Mouse (Mus musculus): ENCODE results near the gene Flot2. TPM values are rescaled to one million over a fixed set of nuclear protein-coding genes. Genes with fewer than 3 reads are reported as not detected.

The Flot2 gene
- 109 and 112 TPM in 2 replicates for polyA plus RNA-seq (2015; fragmentation: Nextera tagmentation; extraction: Ambion mirVana)

GRCm38 (mm10) chr11:78037831-78038752, at the start of gene Flot2:
Gene Flot2, plus strand, starts transcription at chr11:78037931.
- H3K36me3 ChIP-seq (ENCODE audit: control insufficient read depth, insufficient read depth): peaks cover 2% of the 10 kb centered on the region; the same call in 1 of the 2 replicates
- no peaks in the 10 kb centered on the region for H3K27me3 ChIP-seq (ENCODE audit: control insufficient read depth, insufficient read depth, low read length)
- H3K4me2 ChIP-seq (ENCODE audit: low read depth, low read length): peak within 1 kb of the TSS; percentile 68
- H3K4me1 ChIP-seq (ENCODE audit: control insufficient read depth, insufficient read depth, low read length): peaks cover 14% of the 10 kb centered on the region
- WGBS: 2% methylated on average over 55 of the region's 55 CpGs
- H3K27ac ChIP-seq (ENCODE audit: low read length): peak within 1 kb of the TSS; percentile 88
- H3K4me3 ChIP-seq (ENCODE audit: low read length): peak within 1 kb of the TSS; percentile 77
- H3K9me3 ChIP-seq (replicated peaks; ENCODE audit: control insufficient read depth, low read length): 0 out of 2 replicates have a peak, but pooled peaks cover 3% of the 10 kb centered on the region
- peak within 1 kb of the TSS; percentile 90 for H3K9ac ChIP-seq (ENCODE audit: low read length)
- peak; percentile 85 for ATAC-seq (replicated peaks; ENCODE audit: extremely low read depth, insufficient read depth, low FRiP score)

DNA sequence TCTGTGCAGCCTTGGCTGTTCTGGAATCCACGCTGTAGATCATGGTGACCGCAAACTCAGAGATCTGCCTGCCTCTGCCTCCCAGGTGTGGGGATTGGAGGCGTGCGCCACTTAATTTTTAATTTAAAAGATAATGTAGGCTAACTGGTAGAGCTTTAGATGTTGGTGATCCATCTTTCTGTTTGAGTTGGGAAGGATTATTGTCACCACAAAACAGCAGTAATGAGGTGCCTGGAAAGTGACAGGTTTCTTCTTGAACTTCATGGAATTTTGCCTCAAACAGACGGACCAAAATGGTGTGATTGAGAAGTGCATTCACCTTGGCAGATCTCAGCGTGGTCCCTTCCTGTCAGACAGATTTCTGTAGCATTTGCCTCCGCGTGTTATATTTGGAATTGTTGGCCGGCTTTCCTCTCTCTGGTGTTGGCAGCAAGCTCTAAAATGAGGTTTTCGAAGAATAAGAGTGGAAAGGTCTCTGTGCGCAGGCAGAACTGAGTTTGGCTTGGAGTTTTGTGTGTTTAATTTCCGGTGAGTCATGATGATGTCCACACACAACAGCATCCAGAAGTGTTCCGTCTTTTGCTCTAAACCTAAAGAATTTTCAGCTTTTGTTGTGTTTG, 48.5 kb upstream of the Flot2 start:
- Histone ChIP-seq H3K36me3 (ENCODE audit: control insufficient read depth, insufficient read depth) (peaks cover 15% of the 10 kb centered on the region), H3K4me3 (ENCODE audit: low read length) (no peak overlapping the region), H3K4me2 (ENCODE audit: low read depth, low read length) (no peak overlapping the region), H3K9ac (ENCODE audit: low read length) (no peak overlapping the region), H3K4me1 (ENCODE audit: control insufficient read depth, insufficient read depth, low read length) (peaks cover 15% of the 10 kb centered on the region), H3K27ac (ENCODE audit: low read length) (0 out of 2 replicates have a peak overlapping the region, but pooled peaks have one; percentile 16), H3K9me3 (replicated peaks; ENCODE audit: control insufficient read depth, low read length) (no peaks in the 10 kb centered on the region), H3K27me3 (ENCODE audit: control insufficient read depth, insufficient read depth, low read length) (no peaks in the 10 kb centered on the region)
- WGBS: 79% methylated on average over 13 of the region's 13 CpGs
- ATAC-seq (replicated peaks; ENCODE audit: extremely low read depth, insufficient read depth, low FRiP score): no peak

DNA sequence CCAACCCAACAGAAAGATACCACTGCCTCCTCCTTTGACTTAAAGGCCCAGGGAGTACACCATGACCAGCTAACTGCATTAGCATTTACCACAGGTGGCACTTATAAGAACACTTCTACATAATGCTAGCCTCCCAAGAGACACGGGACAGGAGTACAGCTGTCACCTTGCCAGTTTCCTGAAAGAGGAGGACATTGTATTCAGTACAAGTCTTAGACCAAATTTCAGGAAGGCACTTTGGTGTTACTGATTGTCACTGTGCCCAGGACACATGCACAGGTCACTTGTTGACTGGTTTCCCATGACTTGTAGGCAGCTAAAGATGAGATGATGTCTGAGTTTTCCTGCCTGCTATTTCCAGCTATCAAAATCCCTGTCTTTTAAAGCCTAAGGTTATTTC, 42.2 kb upstream of the Flot2 start:
- no peak overlapping the region for H3K4me3 ChIP-seq (ENCODE audit: low read length)
- no peak overlapping the region for H3K9ac ChIP-seq (ENCODE audit: low read length)
- no peaks in the 10 kb centered on the region for H3K9me3 ChIP-seq (replicated peaks; ENCODE audit: control insufficient read depth, low read length)
- 47% methylated on average over 1 of the region's 1 CpGs for WGBS
- no peaks in the 10 kb centered on the region for H3K27me3 ChIP-seq (ENCODE audit: control insufficient read depth, insufficient read depth, low read length)
- ATAC-seq (replicated peaks; ENCODE audit: extremely low read depth, insufficient read depth, low FRiP score): no peak
- peaks cover 3% of the 10 kb centered on the region; the same call in 1 of the 2 replicates for H3K36me3 ChIP-seq (ENCODE audit: control insufficient read depth, insufficient read depth)
- no peaks in the 10 kb centered on the region for H3K4me1 ChIP-seq (ENCODE audit: control insufficient read depth, insufficient read depth, low read length)
- no peak overlapping the region for H3K4me2 ChIP-seq (ENCODE audit: low read depth, low read length)
- no peak overlapping the region for H3K27ac ChIP-seq (ENCODE audit: low read length)

- Histone ChIP-seq H3K36me3 (ENCODE audit: control insufficient read depth, insufficient read depth) (peaks cover 40% of the 10 kb centered on the region), H3K4me2 (ENCODE audit: low read depth, low read length) (peak overlapping the region; percentile 47), H3K9ac (ENCODE audit: low read length) (peak overlapping the region; percentile 42), H3K27me3 (ENCODE audit: control insufficient read depth, insufficient read depth, low read length) (no peaks in the 10 kb centered on the region), H3K4me1 (ENCODE audit: control insufficient read depth, insufficient read depth, low read length) (peaks cover 19% of the 10 kb centered on the region), H3K4me3 (ENCODE audit: low read length) (0 out of 2 replicates have a peak overlapping the region, but pooled peaks have one; percentile 10), H3K9me3 (replicated peaks; ENCODE audit: control insufficient read depth, low read length) (no peaks in the 10 kb centered on the region), H3K27ac (ENCODE audit: low read length) (peak overlapping the region; percentile 98)
- 50% methylated on average over 5 of the region's 5 CpGs for WGBS
- ATAC-seq (replicated peaks; ENCODE audit: extremely low read depth, insufficient read depth, low FRiP score): peak; percentile 86
These were observed 31.3 kb upstream of the Flot2 start for GRCm38 (mm10) chr11:78006446-78006845.

- no peaks in the 10 kb centered on the region for H3K9me3 ChIP-seq (replicated peaks; ENCODE audit: control insufficient read depth, low read length)
- H3K27ac ChIP-seq (ENCODE audit: low read length): no peak overlapping the region
- H3K27me3 ChIP-seq (ENCODE audit: control insufficient read depth, insufficient read depth, low read length): no peaks in the 10 kb centered on the region
- H3K4me1 ChIP-seq (ENCODE audit: control insufficient read depth, insufficient read depth, low read length): no peaks in the 10 kb centered on the region
- no peak overlapping the region for H3K4me3 ChIP-seq (ENCODE audit: low read length)
- no peak overlapping the region for H3K9ac ChIP-seq (ENCODE audit: low read length)
- H3K4me2 ChIP-seq (ENCODE audit: low read depth, low read length): no peak overlapping the region
- H3K36me3 ChIP-seq (ENCODE audit: control insufficient read depth, insufficient read depth): peaks cover 66% of the 10 kb centered on the region
- 17% methylated on average over 4 of the region's 4 CpGs for WGBS
- ATAC-seq (replicated peaks; ENCODE audit: extremely low read depth, insufficient read depth, low FRiP score): 0 out of 2 replicates have a peak, but pooled peaks have one; percentile 52
These were observed 18.1 kb upstream of the Flot2 start for GRCm38 (mm10) chr11:78019676-78020075.

DNA sequence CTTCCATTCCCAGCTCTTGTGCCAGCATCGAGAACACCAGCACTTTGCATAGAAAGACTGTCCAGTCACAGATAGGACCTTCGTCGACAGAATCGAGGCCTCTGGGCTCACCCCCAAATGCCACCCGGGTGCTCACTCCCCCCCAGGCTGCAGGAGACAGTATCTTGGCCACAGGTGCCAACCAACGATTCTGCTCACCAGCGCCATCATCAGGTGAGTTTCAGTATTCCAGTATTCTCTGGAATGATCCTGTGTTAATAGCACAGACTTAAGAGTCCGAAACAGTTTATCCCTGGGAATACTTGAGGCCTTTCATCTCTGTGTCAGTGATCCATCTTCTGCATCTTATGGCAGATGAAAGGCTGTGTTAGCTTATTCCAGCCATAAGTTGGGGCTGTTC, 14.1 kb upstream of the Flot2 start:
- H3K4me1 ChIP-seq (ENCODE audit: control insufficient read depth, insufficient read depth, low read length): no peaks in the 10 kb centered on the region
- H3K9me3 ChIP-seq (replicated peaks; ENCODE audit: control insufficient read depth, low read length): no peaks in the 10 kb centered on the region
- WGBS: 80% methylated on average over 8 of the region's 8 CpGs
- no peak overlapping the region for H3K4me3 ChIP-seq (ENCODE audit: low read length)
- no peak overlapping the region for H3K9ac ChIP-seq (ENCODE audit: low read length)
- no peak overlapping the region for H3K4me2 ChIP-seq (ENCODE audit: low read depth, low read length)
- no peak for ATAC-seq (replicated peaks; ENCODE audit: extremely low read depth, insufficient read depth, low FRiP score)
- H3K36me3 ChIP-seq (ENCODE audit: control insufficient read depth, insufficient read depth): peaks cover 64% of the 10 kb centered on the region
- H3K27me3 ChIP-seq (ENCODE audit: control insufficient read depth, insufficient read depth, low read length): no peaks in the 10 kb centered on the region
- H3K27ac ChIP-seq (ENCODE audit: low read length): no peak overlapping the region

DNA sequence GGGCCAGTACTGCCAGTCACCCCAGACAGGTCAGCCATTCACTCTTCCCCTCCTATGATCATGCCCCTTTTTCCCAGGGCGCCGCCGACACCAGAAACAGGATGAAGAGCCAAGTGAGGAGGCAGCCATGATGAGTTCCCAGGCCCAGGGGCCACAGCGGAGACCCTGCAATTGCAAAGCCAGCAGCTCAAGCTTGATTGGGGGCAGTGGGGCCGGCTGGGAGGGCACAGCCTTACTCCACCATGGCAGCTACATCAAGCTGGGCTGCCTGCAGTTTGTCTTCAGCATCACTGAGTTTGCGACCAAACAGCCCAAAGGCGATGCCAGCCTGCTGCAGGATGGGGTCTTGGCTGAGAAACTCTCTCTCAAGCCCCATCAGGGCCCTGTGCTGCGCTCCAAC, 8.5 kb upstream of the Flot2 start:
- 87% methylated on average over 8 of the region's 8 CpGs for WGBS
- no peak overlapping the region for H3K27ac ChIP-seq (ENCODE audit: low read length)
- H3K27me3 ChIP-seq (ENCODE audit: control insufficient read depth, insufficient read depth, low read length): no peaks in the 10 kb centered on the region

DNA sequence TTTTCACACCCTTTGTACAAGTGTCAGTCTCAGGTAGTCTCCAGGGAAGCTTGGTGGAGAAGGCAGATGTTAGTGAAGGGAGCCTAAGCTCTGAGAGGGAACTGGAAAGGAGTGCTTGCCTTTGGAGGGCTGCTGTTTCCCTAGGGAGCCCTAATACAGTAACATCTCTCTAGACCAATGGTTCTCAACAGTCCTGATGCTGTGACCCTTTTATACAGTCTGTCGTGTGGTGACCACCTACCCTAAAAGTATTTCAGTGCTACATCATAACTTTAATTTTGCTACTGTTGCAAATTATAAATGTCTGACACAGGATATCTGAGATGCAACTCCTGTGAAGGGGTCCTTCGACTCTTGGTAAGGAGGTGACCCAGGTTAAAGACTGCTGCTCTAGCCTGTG, 7.1 kb upstream of the Flot2 start:
- Histone ChIP-seq H3K4me1 (ENCODE audit: control insufficient read depth, insufficient read depth, low read length) (peaks cover 9% of the 10 kb centered on the region), H3K36me3 (ENCODE audit: control insufficient read depth, insufficient read depth) (peaks cover 37% of the 10 kb centered on the region), H3K27ac (ENCODE audit: low read length) (no peak overlapping the region), H3K9me3 (replicated peaks; ENCODE audit: control insufficient read depth, low read length) (no peaks in the 10 kb centered on the region), H3K27me3 (ENCODE audit: control insufficient read depth, insufficient read depth, low read length) (no peaks in the 10 kb centered on the region), H3K9ac (ENCODE audit: low read length) (no peak overlapping the region), H3K4me3 (ENCODE audit: low read length) (no peak overlapping the region), H3K4me2 (ENCODE audit: low read depth, low read length) (no peak overlapping the region)
- WGBS: 68% methylated on average over 2 of the region's 2 CpGs
- ATAC-seq (replicated peaks; ENCODE audit: extremely low read depth, insufficient read depth, low FRiP score): no peak

More for the DNA sequence above, 8.5 kb upstream of the Flot2 start:
- H3K9ac ChIP-seq (ENCODE audit: low read length): no peak overlapping the region
- peaks cover 9% of the 10 kb centered on the region for H3K4me1 ChIP-seq (ENCODE audit: control insufficient read depth, insufficient read depth, low read length)
- H3K4me3 ChIP-seq (ENCODE audit: low read length): no peak overlapping the region
- no peaks in the 10 kb centered on the region for H3K9me3 ChIP-seq (replicated peaks; ENCODE audit: control insufficient read depth, low read length)
- no peak overlapping the region for H3K4me2 ChIP-seq (ENCODE audit: low read depth, low read length)
- H3K36me3 ChIP-seq (ENCODE audit: control insufficient read depth, insufficient read depth): peaks cover 46% of the 10 kb centered on the region
- ATAC-seq (replicated peaks; ENCODE audit: extremely low read depth, insufficient read depth, low FRiP score): no peak

GRCm38 (mm10) chr11:78031389-78031788, 6.3 kb upstream of the Flot2 start:
- Histone ChIP-seq H3K27ac (ENCODE audit: low read length) (peak overlapping the region; percentile 51), H3K4me3 (ENCODE audit: low read length) (peak overlapping the region; percentile 61), H3K9me3 (replicated peaks; ENCODE audit: control insufficient read depth, low read length) (no peaks in the 10 kb centered on the region), H3K27me3 (ENCODE audit: control insufficient read depth, insufficient read depth, low read length) (no peaks in the 10 kb centered on the region), H3K9ac (ENCODE audit: low read length) (peak overlapping the region; percentile 76), H3K4me2 (ENCODE audit: low read depth, low read length) (peak overlapping the region; percentile 90), H3K36me3 (ENCODE audit: control insufficient read depth, insufficient read depth) (peaks cover 29% of the 10 kb centered on the region), H3K4me1 (ENCODE audit: control insufficient read depth, insufficient read depth, low read length) (peaks cover 9% of the 10 kb centered on the region)
- no peak for ATAC-seq (replicated peaks; ENCODE audit: extremely low read depth, insufficient read depth, low FRiP score)
- 43% methylated on average over 6 of the region's 6 CpGs for WGBS

Measured in heart, embryonic 16.5 days (tissue).